Mouse (Mus musculus) 416B (cell line): ENCODE measurements around the gene Lrrn1.

ENCODE experiments used
- DNase-seq: peaks from one replicate; pipeline ENCODE4 v3.0.0; 2011; ENCODE audit warnings: low read depth

Gene Lrrn1

DNA sequence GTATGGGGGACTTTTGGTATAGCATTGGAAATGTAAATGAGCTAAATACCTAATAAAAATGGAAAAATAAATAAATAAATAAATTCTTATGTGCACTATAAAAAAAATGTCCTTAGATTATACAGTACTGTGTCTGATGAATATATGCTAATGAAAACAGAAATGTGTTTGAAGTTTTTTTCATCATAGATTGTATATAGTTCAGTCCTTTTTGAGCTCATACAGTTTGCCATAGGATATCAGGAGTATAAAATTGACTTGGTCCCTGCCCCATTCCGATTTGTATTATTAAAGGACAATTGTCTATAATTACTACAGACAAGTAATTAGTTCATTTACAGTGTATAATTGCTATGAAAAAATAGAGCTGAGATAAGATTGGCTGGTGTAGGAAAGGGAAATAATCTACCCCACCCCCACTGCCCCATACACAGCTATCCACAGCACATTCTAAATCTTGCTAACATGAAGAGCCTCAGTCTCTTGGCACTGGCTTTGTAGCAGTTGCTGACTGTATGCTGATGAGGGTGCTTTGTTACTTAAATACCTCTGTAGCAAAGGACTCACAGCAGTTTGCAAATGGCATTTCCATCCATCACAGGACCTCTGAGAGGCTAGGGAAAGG, 54.3 kb downstream of the Lrrn1 start:
- DNase-seq, result no peak

DNA sequence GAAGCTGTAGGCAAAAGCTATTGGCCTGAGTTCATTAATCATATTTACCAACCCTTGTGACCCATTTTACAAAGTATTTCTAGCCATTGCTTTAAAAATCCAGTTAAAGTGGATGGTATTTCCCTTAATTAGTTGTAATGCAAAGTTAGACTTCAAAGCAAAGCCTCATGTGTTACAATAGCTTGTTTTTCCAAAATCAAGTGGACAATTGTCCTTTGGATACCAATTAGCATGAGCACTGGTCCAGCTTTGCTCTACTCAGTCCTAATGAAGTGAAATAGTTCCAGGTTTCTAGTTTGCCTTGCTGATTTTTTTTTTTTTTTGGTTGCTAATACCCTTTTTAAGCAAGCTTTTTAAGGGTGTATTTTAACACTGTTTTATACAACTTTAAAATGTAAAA, 75.6 kb downstream of the Lrrn1 start:
- DNase-seq, result no peak

DNA sequence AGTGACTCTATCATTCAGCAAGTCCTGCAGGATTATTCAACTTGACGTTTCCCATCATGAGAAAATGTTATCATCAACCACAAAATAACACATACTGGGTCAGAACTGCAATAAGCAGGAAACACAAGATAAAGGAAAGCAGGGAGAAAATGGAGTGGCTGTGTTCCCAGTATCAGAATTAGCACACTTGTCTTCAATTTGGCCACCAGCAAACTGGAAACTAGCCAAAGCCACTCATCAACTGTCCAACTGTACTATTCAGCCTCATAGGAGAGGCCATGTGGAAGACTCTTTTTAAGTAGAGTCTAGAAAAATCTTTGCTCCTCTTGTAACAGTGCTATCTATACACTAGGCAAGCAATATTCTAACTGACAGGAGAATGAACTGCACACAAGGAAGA, 84.7 kb downstream of the Lrrn1 start:
- DNase-seq, result no peak
